Mouse (Mus musculus) heart, adult 2 months (tissue): ENCODE measurements at regions not wholly inside any gene's neighbourhood (a gene's known extent, or its start where the extent isn't known, plus 50 kb on each side); places are given as distances from the start of the nearest gene placed in this dataset.

ENCODE experiments used
- DNase-seq, 2 experiments: peaks; one replicate each; pipeline ENCODE4 v3.0.0; 2021
- H3K27ac ChIP-seq: fragments of 200-600 bp; 2 replicates; pipeline ENCODE4 v1.8.1; 2022
- H3K27me3 ChIP-seq: fragments of 200-500 bp; 2 replicates; pipeline ENCODE4 v1.6.1; 2012; ENCODE audit warnings: mild to moderate bottlenecking, low read length, inconsistent platforms, mixed read lengths; ENCODE audit not compliant: control insufficient read depth, insufficient read depth
- H3K36me3 ChIP-seq: fragments of 200-500 bp; 2 replicates; pipeline ENCODE4 v1.6.1; 2012; ENCODE audit warnings: low read length, inconsistent platforms; ENCODE audit not compliant: control insufficient read depth, insufficient read depth
- H3K4me1 ChIP-seq: fragments of 200-500 bp; 2 replicates; pipeline ENCODE4 v1.6.1; 2011; ENCODE audit warnings: low read length; ENCODE audit not compliant: control insufficient read depth, insufficient read depth
- H3K4me3 ChIP-seq: fragments of 200-600 bp; 2 replicates; pipeline ENCODE4 v1.8.1; 2022
- H3K79me2 ChIP-seq: fragments of 200-500 bp; replicated peaks from 2 replicates; pipeline ENCODE4 v1.6.1; 2012; ENCODE audit warnings: mild to moderate bottlenecking, inconsistent platforms, low read length, moderate library complexity, mixed read lengths; ENCODE audit not compliant: control insufficient read depth, insufficient read depth
- H3K9ac ChIP-seq: fragments of 200-500 bp; 2 replicates; pipeline ENCODE4 v1.6.1; 2012; ENCODE audit warnings: low read depth, mild to moderate bottlenecking, control low read depth, inconsistent platforms, low read length, mixed read lengths
- CTCF ChIP-seq: fragments of 200-600 bp; IDR thresholded peaks from 2 replicates; pipeline ENCODE4 v1.8.1; 2022; ENCODE audit warnings: antibody characterized with exemption, mild to moderate bottlenecking, moderate library complexity
- EP300 ChIP-seq: fragments of 200-500 bp; IDR thresholded peaks from 2 replicates; pipeline ENCODE4 v1.6.1; 2011; ENCODE audit warnings: low read depth, low read length, control low read depth; ENCODE audit not compliant: insufficient read depth
- POLR2A ChIP-seq: fragments of 200-500 bp; IDR thresholded peaks from 2 replicates; pipeline ENCODE4 v1.6.1; 2011; ENCODE audit warnings: mild to moderate bottlenecking, low read depth, low read length, control low read depth; ENCODE audit not compliant: insufficient read depth
- WGBS: fragments of 180-500 bp; shearing (Covaris S2); methylation state at CpG from one replicate; pipeline ENCODE4 v1.1.7; 2018; 5-methylcytosine and 5-hydroxymethylcytosine counted together
- intact Hi-C: fragments of 180-260 bp; cut with DNase I; formaldehyde crosslinking; loops from one replicate; pipeline ENCODE4 v1.15.1; 2025

DNA sequence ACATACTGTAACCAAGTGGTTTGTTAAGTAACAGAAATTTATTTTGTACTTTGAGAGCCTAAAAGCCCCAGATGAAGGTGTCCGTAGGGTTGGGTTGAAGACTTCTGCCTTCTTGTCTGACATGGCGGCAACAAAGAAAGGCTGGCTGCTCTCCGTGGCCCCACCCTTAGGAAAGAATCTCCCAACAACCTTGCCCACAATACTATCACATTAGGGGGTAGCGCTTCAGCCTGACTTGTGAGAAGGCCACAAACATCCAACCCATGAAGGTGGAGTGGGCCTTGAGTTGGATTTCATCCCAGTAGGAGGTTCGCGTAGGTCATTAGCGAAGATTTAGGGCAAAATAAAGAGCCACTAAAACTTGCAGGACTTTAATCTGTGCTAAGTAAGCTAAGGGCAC, 54.0 kb upstream of the Foxo1 start:
- Histone ChIP-seq H3K27ac (no peak overlapping the region), H3K27me3 (no peaks in the 10 kb centered on the region), H3K79me2 (no peaks in the 10 kb centered on the region), H3K36me3 (no peaks in the 10 kb centered on the region), H3K9ac (no peak overlapping the region), H3K4me3 (no peak overlapping the region), H3K4me1 (no peaks in the 10 kb centered on the region)
- WGBS = 95% methylated on average over 7 of the region's 7 CpGs
- TF ChIP-seq EP300 = no peak
- no peak for TF ChIP-seq CTCF
- TF ChIP-seq POLR2A = no peak
- DNase-seq = no peak
- intact Hi-C loops = no loop called here

- DNase-seq = no peak
- no peaks in the 10 kb centered on the region for H3K79me2 ChIP-seq
- H3K4me3 ChIP-seq = no peak overlapping the region
- H3K27ac ChIP-seq = no peak overlapping the region
- no peak overlapping the region for H3K9ac ChIP-seq
- intact Hi-C loops = no loop called here
- H3K36me3 ChIP-seq = no peaks in the 10 kb centered on the region
- no peaks in the 10 kb centered on the region for H3K27me3 ChIP-seq
- TF ChIP-seq CTCF = no peak
- TF ChIP-seq POLR2A = no peak
- no peak for TF ChIP-seq EP300
- H3K4me1 ChIP-seq = no peaks in the 10 kb centered on the region
- WGBS = 90% methylated on average over 9 of the region's 9 CpGs
Observed at GRCm38 (mm10) chr3:52215083-52215482, 53.1 kb upstream of the Foxo1 start.
